Mouse (Mus musculus) kidney, adult 2 months (tissue): ENCODE measurements around the gene Il34.

Experiments
- CTCF ChIP-seq: fragments of 200-500 bp; conservative IDR thresholded peaks from 2 replicates; pipeline ENCODE4 v1.5.1; 2011; ENCODE audit warnings: low read depth, mild to moderate bottlenecking, control low read depth, low read length, moderate library complexity, mixed read lengths; ENCODE audit not compliant: insufficient read depth, insufficient read length
- POLR2A ChIP-seq: fragments of 200-500 bp; IDR thresholded peaks from one replicate; pipeline ENCODE4 v1.6.1; 2011; ENCODE audit warnings: low read depth, low read length, control low read depth

- TF ChIP-seq POLR2A (no peak), CTCF (no peak)
These were observed 40.2 kb upstream of the Il34 start for GRCm38 (mm10) chr8:110845821-110846404.
